Mouse (Mus musculus): ENCODE measurements around the gene Yipf4. TPM values are rescaled to one million over a fixed set of nuclear protein-coding genes. Genes with fewer than 3 reads are reported as not detected.

Yipf4 gene
- 21.6 TPM for polyA plus RNA-seq (2012; fragmentation: generic; extraction: Trizol)
- long read RNA-seq, experiment 1, transcript Yipf4-201 (6 exons, 2,133 nt), result major isoform, 142 of 150 reads
- long read RNA-seq, experiment 1, partial matches to known transcripts, result 5 of 150 reads
- long read RNA-seq, experiment 1, other reads (novel, unspliced or antisense), result 3 of 150 reads
- long read RNA-seq, experiment 2, transcript Yipf4-202 (7 exons, 1,991 nt), result minor isoform, 11 of 431 reads
- long read RNA-seq, experiment 2, transcript Yipf4-201 (6 exons, 2,133 nt), result major isoform, 410 of 431 reads
- long read RNA-seq, experiment 2, partial matches to known transcripts, result 0 of 431 reads
- long read RNA-seq, experiment 2, other reads (novel, unspliced or antisense), result 8 of 431 reads

DNA sequence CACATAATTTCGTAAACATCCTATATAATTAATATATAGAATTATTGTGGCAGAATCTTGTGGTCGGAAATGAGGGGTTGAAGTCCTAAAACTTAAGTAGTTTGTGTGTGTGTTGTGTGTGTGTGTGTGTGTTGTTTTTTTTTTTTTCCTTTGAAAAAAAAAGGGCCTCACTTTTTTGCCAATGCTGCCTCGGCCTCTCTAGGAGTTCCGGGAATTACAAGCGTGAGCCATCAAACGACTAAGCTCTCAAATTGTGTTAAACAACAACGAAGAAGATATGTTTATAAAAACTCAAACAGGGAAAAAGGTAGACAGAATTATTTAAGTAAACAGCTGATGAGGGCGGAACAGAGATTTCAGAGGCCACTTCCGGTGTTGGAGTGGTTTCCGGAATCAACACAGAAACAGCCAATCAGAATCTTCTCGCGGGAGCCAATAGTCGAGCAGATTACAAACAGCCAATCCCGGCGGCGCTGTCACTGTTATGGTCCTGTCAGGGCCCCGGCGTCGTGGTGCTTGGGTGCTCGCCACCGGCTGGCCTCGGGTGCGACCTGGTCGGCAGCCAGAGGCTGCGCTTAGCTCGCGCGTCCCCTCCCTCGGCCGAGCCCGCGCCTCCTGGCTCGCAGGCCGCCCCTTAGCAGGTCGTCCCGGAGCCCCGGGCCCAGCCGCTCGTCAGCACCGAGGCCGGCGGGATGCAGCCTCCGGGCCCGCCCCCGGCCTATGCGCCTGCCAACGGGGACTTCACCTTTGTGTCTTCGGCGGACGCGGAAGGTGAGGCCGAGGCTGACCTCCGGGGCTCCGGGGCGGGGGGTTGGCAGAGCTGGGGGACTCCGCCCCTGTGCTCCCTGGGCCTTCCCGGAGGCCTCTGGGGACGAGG lies at the start of gene Yipf4:
Gene Yipf4 (plus strand): TSS at position 470 of the 877 bp plus-strand sequence.
- Histone ChIP-seq H3K4me3 (ENCODE audit: insufficient read depth, poor library complexity, severe bottlenecking) (peak within 1 kb of the TSS; percentile 82), H3K79me3 (ENCODE audit: low read depth) (peaks cover 12% of the 10 kb centered on the region), H3K36me3 (ENCODE audit: control insufficient read depth, insufficient read depth) (peaks cover 20% of the 10 kb centered on the region), H3ac (ENCODE audit: control insufficient read depth, insufficient read length, low read depth) (peak within 1 kb of the TSS; percentile 85), H3K79me2 (ENCODE audit: control insufficient read depth, insufficient read depth) (peaks cover 16% of the 10 kb centered on the region), H3K27me3 (ENCODE audit: control insufficient read depth, insufficient read depth, insufficient read length) (no peaks in the 10 kb centered on the region)
- TF ChIP-seq CTCF (IDR thresholded peaks at IDR 0.05; ENCODE audit: control insufficient read depth, insufficient read depth, insufficient read length), result no peak
- TF ChIP-seq MYOD1 (IDR thresholded peaks at IDR 0.05; ENCODE audit: control insufficient read depth, insufficient read length, low read depth), result no peak
- no peak for TF ChIP-seq FOSL1 (IDR thresholded peaks at IDR 0.05; ENCODE audit: insufficient read depth, low read length, poor library complexity, severe bottlenecking)
- TF ChIP-seq CEBPB (IDR thresholded peaks at IDR 0.05; ENCODE audit: low read depth), result no peak
- no peak for TF ChIP-seq USF1 (IDR thresholded peaks at IDR 0.05; ENCODE audit: low read depth)
- peak; percentile 45 for TF ChIP-seq MAX (IDR thresholded peaks at IDR 0.05)

DNA sequence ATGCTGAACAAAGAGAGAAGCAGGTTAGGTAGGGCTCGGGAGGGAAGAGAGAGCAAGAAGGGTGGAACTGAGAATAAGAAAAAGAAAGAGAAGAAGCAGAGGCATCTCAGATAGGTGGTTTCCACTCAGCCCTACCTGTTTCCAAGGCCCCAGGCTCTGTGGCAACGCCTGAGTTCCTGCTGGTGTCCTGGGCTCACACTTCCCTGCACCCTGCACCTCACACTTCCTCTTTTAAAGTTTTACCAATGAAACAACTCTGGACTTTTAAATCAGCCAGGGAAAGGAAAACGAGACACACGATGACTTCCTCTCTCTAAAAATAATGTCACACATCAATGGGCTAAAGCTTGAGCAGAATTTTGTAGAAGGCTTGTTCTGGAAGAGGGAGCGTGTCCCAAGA lies 48.8 kb upstream of the Yipf4 start:
- Histone ChIP-seq H3K79me3 (ENCODE audit: low read depth) (no peaks in the 10 kb centered on the region), H3K4me3 (ENCODE audit: insufficient read depth, poor library complexity, severe bottlenecking) (no peak overlapping the region), H3K36me3 (ENCODE audit: control insufficient read depth, insufficient read depth) (no peaks in the 10 kb centered on the region), H3ac (ENCODE audit: control insufficient read depth, insufficient read length, low read depth) (no peak overlapping the region), H3K27me3 (ENCODE audit: control insufficient read depth, insufficient read depth, insufficient read length) (peaks cover 5% of the 10 kb centered on the region), H3K79me2 (ENCODE audit: control insufficient read depth, insufficient read depth) (no peaks in the 10 kb centered on the region)
- TF ChIP-seq CEBPB (IDR thresholded peaks at IDR 0.05; ENCODE audit: low read depth), result no peak
- no peak for TF ChIP-seq FOSL1 (IDR thresholded peaks at IDR 0.05; ENCODE audit: insufficient read depth, low read length, poor library complexity, severe bottlenecking)
- TF ChIP-seq MAX (IDR thresholded peaks at IDR 0.05), result no peak
- no peak for TF ChIP-seq CTCF (IDR thresholded peaks at IDR 0.05; ENCODE audit: control insufficient read depth, insufficient read depth, insufficient read length)
- TF ChIP-seq USF1 (IDR thresholded peaks at IDR 0.05; ENCODE audit: low read depth), result no peak
- no peak for TF ChIP-seq MYOG (IDR thresholded peaks at IDR 0.05; ENCODE audit: control insufficient read depth, extremely low read depth, insufficient read length)
- TF ChIP-seq MYOD1 (IDR thresholded peaks at IDR 0.05; ENCODE audit: control insufficient read depth, insufficient read length, low read depth), result no peak

DNA sequence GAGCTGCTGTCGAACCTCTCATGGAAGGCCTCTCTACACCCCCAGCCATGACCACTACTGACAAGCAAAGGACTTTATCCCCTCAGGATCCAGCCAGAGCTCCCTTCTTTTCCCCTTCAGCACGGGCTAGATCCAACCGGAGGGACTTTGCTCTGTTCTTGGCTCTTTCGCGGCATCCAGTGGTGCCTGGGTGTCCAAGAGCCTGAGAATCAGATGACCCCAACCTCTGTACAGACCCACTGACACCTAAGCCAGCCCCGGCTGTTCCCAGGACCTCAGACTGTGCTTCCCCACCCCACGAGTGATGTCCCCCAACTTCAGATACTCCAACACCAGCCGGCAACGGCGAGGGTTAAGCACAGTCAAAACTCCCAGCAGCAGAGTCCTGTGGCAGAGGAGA lies 39.5 kb upstream of the Yipf4 start:
- Histone ChIP-seq H3K79me3 (ENCODE audit: low read depth) (no peaks in the 10 kb centered on the region), H3K27me3 (ENCODE audit: control insufficient read depth, insufficient read depth, insufficient read length) (peaks cover 21% of the 10 kb centered on the region), H3K36me3 (ENCODE audit: control insufficient read depth, insufficient read depth) (no peaks in the 10 kb centered on the region), H3K4me3 (ENCODE audit: insufficient read depth, poor library complexity, severe bottlenecking) (no peak overlapping the region), H3K79me2 (ENCODE audit: control insufficient read depth, insufficient read depth) (no peaks in the 10 kb centered on the region), H3ac (ENCODE audit: control insufficient read depth, insufficient read length, low read depth) (no peak overlapping the region)
- TF ChIP-seq CTCF (IDR thresholded peaks at IDR 0.05; ENCODE audit: control insufficient read depth, insufficient read depth, insufficient read length), result no peak
- no peak for TF ChIP-seq FOSL1 (IDR thresholded peaks at IDR 0.05; ENCODE audit: insufficient read depth, low read length, poor library complexity, severe bottlenecking)

DNA sequence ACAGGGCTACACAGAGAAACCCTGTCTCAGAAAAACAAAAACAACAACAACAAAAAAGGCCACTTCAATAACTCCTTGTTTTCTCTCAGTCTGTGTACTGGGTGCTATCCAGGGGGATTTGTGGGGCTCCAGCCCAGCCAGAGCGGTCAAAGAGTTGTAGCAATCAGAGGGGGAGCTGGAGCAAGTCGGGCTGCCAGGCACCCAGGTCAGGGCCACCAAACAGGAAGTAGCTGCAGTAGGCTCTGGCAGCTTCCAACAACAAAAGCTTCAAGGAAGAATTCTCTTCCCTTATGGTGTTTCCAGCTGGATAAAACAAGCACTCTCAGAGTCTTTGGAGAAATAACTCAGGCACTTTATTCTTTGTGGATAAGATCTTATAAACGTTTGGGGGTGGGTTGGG lies 35.4 kb upstream of the Yipf4 start:
- no peaks in the 10 kb centered on the region for H3K79me3 ChIP-seq (ENCODE audit: low read depth)
- H3K27me3 ChIP-seq (ENCODE audit: control insufficient read depth, insufficient read depth, insufficient read length), result no peaks in the 10 kb centered on the region
- no peak overlapping the region for H3K4me3 ChIP-seq (ENCODE audit: insufficient read depth, poor library complexity, severe bottlenecking)
- TF ChIP-seq MAX (IDR thresholded peaks at IDR 0.05), result no peak
- no peak for TF ChIP-seq CEBPB (IDR thresholded peaks at IDR 0.05; ENCODE audit: low read depth)
- TF ChIP-seq MYOG (IDR thresholded peaks at IDR 0.05; ENCODE audit: control insufficient read depth, extremely low read depth, insufficient read length), result no peak
- H3K36me3 ChIP-seq (ENCODE audit: control insufficient read depth, insufficient read depth), result no peaks in the 10 kb centered on the region
- no peak overlapping the region for H3ac ChIP-seq (ENCODE audit: control insufficient read depth, insufficient read length, low read depth)
- H3K79me2 ChIP-seq (ENCODE audit: control insufficient read depth, insufficient read depth), result no peaks in the 10 kb centered on the region

DNA sequence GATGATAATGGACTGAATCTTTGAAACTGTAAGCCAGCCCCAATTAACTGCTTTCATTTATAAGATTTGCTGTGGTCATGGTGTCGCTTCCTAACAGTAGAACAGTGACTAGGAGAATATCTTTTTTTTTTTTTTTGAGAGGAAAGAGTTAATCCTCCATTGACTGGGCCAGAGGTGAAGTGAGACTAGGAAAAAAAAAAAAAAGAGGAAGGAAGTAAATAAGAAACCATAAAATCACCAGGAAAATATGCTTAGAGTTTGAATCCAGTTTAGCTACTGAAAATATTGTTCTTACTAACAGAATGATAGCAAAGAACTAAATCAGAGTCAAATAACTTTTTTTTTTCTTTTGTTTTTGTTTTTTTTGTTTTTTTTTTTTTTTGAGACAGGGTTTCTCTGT lies 34.6 kb upstream of the Yipf4 start:
- Histone ChIP-seq H3K27me3 (ENCODE audit: control insufficient read depth, insufficient read depth, insufficient read length) (no peaks in the 10 kb centered on the region), H3K36me3 (ENCODE audit: control insufficient read depth, insufficient read depth) (no peaks in the 10 kb centered on the region), H3K79me2 (ENCODE audit: control insufficient read depth, insufficient read depth) (no peaks in the 10 kb centered on the region), H3K79me3 (ENCODE audit: low read depth) (no peaks in the 10 kb centered on the region), H3K4me3 (ENCODE audit: insufficient read depth, poor library complexity, severe bottlenecking) (no peak overlapping the region), H3ac (ENCODE audit: control insufficient read depth, insufficient read length, low read depth) (no peak overlapping the region)
- no peak for TF ChIP-seq FOSL1 (IDR thresholded peaks at IDR 0.05; ENCODE audit: insufficient read depth, low read length, poor library complexity, severe bottlenecking)

DNA sequence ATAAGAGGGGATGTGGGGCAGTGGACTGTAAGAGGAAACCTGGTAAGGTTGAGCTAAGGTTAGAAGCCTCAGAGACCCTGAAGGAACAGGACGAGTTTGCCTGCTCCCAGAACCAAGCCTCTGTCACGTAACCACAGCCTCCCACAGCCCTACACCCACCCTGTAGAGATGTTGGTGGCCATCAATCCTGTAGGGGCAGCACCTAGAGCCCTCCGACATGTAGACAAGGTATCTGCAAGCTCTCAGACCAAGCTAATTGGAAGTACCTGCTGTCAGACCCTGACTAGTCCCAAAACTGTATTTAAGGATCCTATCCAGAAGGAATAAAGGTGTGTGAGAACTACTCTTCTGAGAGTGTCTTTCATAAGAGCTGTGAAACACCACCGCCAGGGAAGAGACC lies 33.9 kb upstream of the Yipf4 start:
- Histone ChIP-seq H3K79me2 (ENCODE audit: control insufficient read depth, insufficient read depth) (no peaks in the 10 kb centered on the region), H3ac (ENCODE audit: control insufficient read depth, insufficient read length, low read depth) (no peak overlapping the region), H3K79me3 (ENCODE audit: low read depth) (no peaks in the 10 kb centered on the region), H3K4me3 (ENCODE audit: insufficient read depth, poor library complexity, severe bottlenecking) (no peak overlapping the region), H3K36me3 (ENCODE audit: control insufficient read depth, insufficient read depth) (no peaks in the 10 kb centered on the region), H3K27me3 (ENCODE audit: control insufficient read depth, insufficient read depth, insufficient read length) (no peaks in the 10 kb centered on the region)
- TF ChIP-seq MYOG (IDR thresholded peaks at IDR 0.05; ENCODE audit: control insufficient read depth, extremely low read depth, insufficient read length) (no peak), CEBPB (IDR thresholded peaks at IDR 0.05; ENCODE audit: low read depth) (no peak), MAX (IDR thresholded peaks at IDR 0.05) (no peak), CTCF (IDR thresholded peaks at IDR 0.05; ENCODE audit: control insufficient read depth, insufficient read depth, insufficient read length) (no peak), USF1 (IDR thresholded peaks at IDR 0.05; ENCODE audit: low read depth) (no peak), MYOD1 (IDR thresholded peaks at IDR 0.05; ENCODE audit: control insufficient read depth, insufficient read length, low read depth) (no peak), FOSL1 (IDR thresholded peaks at IDR 0.05; ENCODE audit: insufficient read depth, low read length, poor library complexity, severe bottlenecking) (no peak)

Data from C2C12 (cell line).